Mouse (Mus musculus) heart, embryonic 11.5 days (tissue): ENCODE measurements around the gene March11. TPM values are rescaled to one million over a fixed set of nuclear protein-coding genes. Genes with fewer than 3 reads are reported as not detected.

Source experiments
- ATAC-seq: fragments of 200-750 bp; cut with Nextera tagmentation; replicated peaks from 2 replicates; pipeline ENCODE4 v1.8.0; 2017; ENCODE audit warnings: moderate library complexity; ENCODE audit not compliant: insufficient number of reproducible peaks, low FRiP score, low TSS enrichment
- H3K27ac ChIP-seq: fragments of 300-500 bp; sonication (generic); 2 replicates; pipeline ENCODE4 v1.5.1; 2014; ENCODE audit warnings: mild to moderate bottlenecking, low read depth, low read length
- H3K27me3 ChIP-seq: fragments of 300-500 bp; sonication (generic); 2 replicates; pipeline ENCODE4 v1.6.1; 2014; ENCODE audit warnings: mild to moderate bottlenecking, low read length, mixed read lengths; ENCODE audit not compliant: control insufficient read depth, insufficient read depth
- H3K36me3 ChIP-seq: fragments of 300-500 bp; sonication (generic); 2 replicates; pipeline ENCODE4 v1.6.1; 2014; ENCODE audit warnings: mild to moderate bottlenecking, low read length, moderate library complexity, mixed read lengths; ENCODE audit not compliant: control insufficient read depth, insufficient read depth
- H3K4me1 ChIP-seq: fragments of 300-500 bp; sonication (generic); 2 replicates; pipeline ENCODE4 v1.6.1; 2014; ENCODE audit warnings: low read length; ENCODE audit not compliant: control insufficient read depth, insufficient read depth
- H3K4me2 ChIP-seq: fragments of 300-500 bp; sonication (generic); 2 replicates; pipeline ENCODE4 v1.6.1; 2014; ENCODE audit warnings: mild to moderate bottlenecking, moderate library complexity
- H3K4me3 ChIP-seq: fragments of 300-500 bp; sonication (generic); 2 replicates; pipeline ENCODE4 v1.5.1; 2014; ENCODE audit warnings: low read depth, low read length
- H3K9ac ChIP-seq: fragments of 300-500 bp; sonication (generic); 2 replicates; pipeline ENCODE4 v1.6.1; 2014; ENCODE audit warnings: mild to moderate bottlenecking, low read depth, low read length, moderate library complexity
- H3K9me3 ChIP-seq: fragments of 300-500 bp; sonication (generic); replicated peaks from 2 replicates; pipeline ENCODE4 v1.6.1; 2016; ENCODE audit warnings: low read length; ENCODE audit not compliant: control insufficient read depth
- WGBS: fragments of 180-500 bp; shearing (Covaris S2); extraction: QIAGEN DNeasy Blood & Tissue Kit; methylation state at CpG from one replicate; pipeline ENCODE4 v1.1.7; 2014; ENCODE audit not compliant: insufficient replicate concordance; 5-methylcytosine and 5-hydroxymethylcytosine counted together
- polyA plus RNA-seq: library from polyadenylated mRNA; unstranded; fragments of >200 nt; fragmentation: Nextera tagmentation; extraction: Ambion mirVana; gene quantifications from 2 replicates; pipeline ENCODE4 v1.2.1, GENCODE M21; 2014

The March11 gene
- polyA plus RNA-seq, 1 experiment from 2014 or later: not detected

- H3K4me1 ChIP-seq: no peaks in the 10 kb centered on the region
- no peaks in the 10 kb centered on the region for H3K36me3 ChIP-seq
- no peak overlapping the region for H3K27ac ChIP-seq
- H3K9ac ChIP-seq: no peak overlapping the region
- H3K27me3 ChIP-seq: no peaks in the 10 kb centered on the region
- 82% methylated on average over 4 of the region's 4 CpGs for WGBS
- no peak for ATAC-seq
- H3K9me3 ChIP-seq: no peaks in the 10 kb centered on the region
- no peak overlapping the region for H3K4me2 ChIP-seq
- H3K4me3 ChIP-seq: no peak overlapping the region
These were observed 70.0 kb downstream of the March11 start for GRCm38 (mm10) chr15:26378879-26379278.

- no peaks in the 10 kb centered on the region for H3K27me3 ChIP-seq
- 79% methylated on average over 3 of the region's 3 CpGs for WGBS
These were observed 71.0 kb downstream of the March11 start for GRCm38 (mm10) chr15:26379831-26380230.

GRCm38 (mm10) chr15:26380844-26381243 is 72.0 kb downstream of the March11 start:
- H3K36me3 ChIP-seq: no peaks in the 10 kb centered on the region
- H3K4me1 ChIP-seq: no peaks in the 10 kb centered on the region
- H3K27me3 ChIP-seq: no peaks in the 10 kb centered on the region
- H3K9me3 ChIP-seq: no peaks in the 10 kb centered on the region
- H3K4me2 ChIP-seq: no peak overlapping the region
- H3K4me3 ChIP-seq: no peak overlapping the region
- H3K27ac ChIP-seq: no peak overlapping the region
- no peak overlapping the region for H3K9ac ChIP-seq
- WGBS: 97% methylated on average over 1 of the region's 1 CpGs
- ATAC-seq: no peak

More at GRCm38 (mm10) chr15:26379831-26380230, 71.0 kb downstream of the March11 start:
- H3K9me3 ChIP-seq: no peaks in the 10 kb centered on the region
- no peaks in the 10 kb centered on the region for H3K4me1 ChIP-seq
- no peak overlapping the region for H3K27ac ChIP-seq
- H3K9ac ChIP-seq: no peak overlapping the region
- no peak overlapping the region for H3K4me2 ChIP-seq
- H3K4me3 ChIP-seq: no peak overlapping the region
- no peaks in the 10 kb centered on the region for H3K36me3 ChIP-seq
- ATAC-seq: no peak

GRCm38 (mm10) chr15:26390001-26390400 is 81.2 kb downstream of the March11 start:
- WGBS: 88% methylated on average over 9 of the region's 9 CpGs
- H3K36me3 ChIP-seq: no peaks in the 10 kb centered on the region
- H3K9me3 ChIP-seq: no peaks in the 10 kb centered on the region
- H3K9ac ChIP-seq: no peak overlapping the region
- H3K4me2 ChIP-seq: no peak overlapping the region
- no peaks in the 10 kb centered on the region for H3K27me3 ChIP-seq
- H3K4me1 ChIP-seq: no peaks in the 10 kb centered on the region
- no peak overlapping the region for H3K27ac ChIP-seq
- ATAC-seq: no peak
- H3K4me3 ChIP-seq: no peak overlapping the region

GRCm38 (mm10) chr15:26396556-26396955 is 87.7 kb downstream of the March11 start:
- H3K9ac ChIP-seq: no peak overlapping the region
- no peaks in the 10 kb centered on the region for H3K36me3 ChIP-seq
- no peak for ATAC-seq
- H3K4me3 ChIP-seq: no peak overlapping the region
- H3K27me3 ChIP-seq: no peaks in the 10 kb centered on the region
- H3K9me3 ChIP-seq: no peaks in the 10 kb centered on the region
- no peak overlapping the region for H3K4me2 ChIP-seq
- 83% methylated on average over 2 of the region's 2 CpGs for WGBS
- no peak overlapping the region for H3K27ac ChIP-seq
- no peaks in the 10 kb centered on the region for H3K4me1 ChIP-seq

- Histone ChIP-seq H3K9ac (no peak overlapping the region), H3K4me3 (no peak overlapping the region), H3K36me3 (no peaks in the 10 kb centered on the region), H3K4me2 (no peak overlapping the region), H3K27me3 (no peaks in the 10 kb centered on the region), H3K9me3 (no peaks in the 10 kb centered on the region), H3K4me1 (no peaks in the 10 kb centered on the region), H3K27ac (no peak overlapping the region)
- no peak for ATAC-seq
- WGBS: 88% methylated on average over 3 of the region's 3 CpGs
These were observed 116.4 kb downstream of the March11 start for GRCm38 (mm10) chr15:26425284-26425683.

GRCm38 (mm10) chr15:26426231-26426630 is 117.4 kb downstream of the March11 start:
- Histone ChIP-seq H3K27me3 (no peaks in the 10 kb centered on the region), H3K36me3 (no peaks in the 10 kb centered on the region), H3K9me3 (no peaks in the 10 kb centered on the region), H3K4me1 (no peaks in the 10 kb centered on the region), H3K9ac (no peak overlapping the region), H3K27ac (no peak overlapping the region), H3K4me3 (no peak overlapping the region), H3K4me2 (no peak overlapping the region)
- ATAC-seq: no peak

GRCm38 (mm10) chr15:26430565-26430964 is 121.7 kb downstream of the March11 start:
- Histone ChIP-seq H3K27ac (no peak overlapping the region), H3K9ac (no peak overlapping the region), H3K4me1 (no peaks in the 10 kb centered on the region), H3K36me3 (no peaks in the 10 kb centered on the region), H3K27me3 (no peaks in the 10 kb centered on the region), H3K4me2 (no peak overlapping the region), H3K9me3 (no peaks in the 10 kb centered on the region), H3K4me3 (no peak overlapping the region)
- WGBS: 76% methylated on average over 2 of the region's 2 CpGs
- ATAC-seq: no peak

GRCm38 (mm10) chr15:26432676-26433075 is 123.8 kb downstream of the March11 start:
- no peak overlapping the region for H3K9ac ChIP-seq

More at GRCm38 (mm10) chr15:26432676-26433075, 123.8 kb downstream of the March11 start:
- no peaks in the 10 kb centered on the region for H3K9me3 ChIP-seq
- no peak overlapping the region for H3K27ac ChIP-seq
- no peaks in the 10 kb centered on the region for H3K4me1 ChIP-seq
- no peak overlapping the region for H3K4me2 ChIP-seq
- no peaks in the 10 kb centered on the region for H3K27me3 ChIP-seq
- 64% methylated on average over 2 of the region's 2 CpGs for WGBS
- no peak for ATAC-seq
- no peak overlapping the region for H3K4me3 ChIP-seq
- no peaks in the 10 kb centered on the region for H3K36me3 ChIP-seq
